Mouse (Mus musculus): ENCODE measurements around the gene Upk3bl.

GRCm38 (mm10) chr5:136076284-136076683 is 22.0 kb downstream of the Upk3bl start:
- TF ChIP-seq CTCF (IDR thresholded peaks at IDR 0.05; ENCODE audit: low read depth, low read length), result no peak
- no peak for TF ChIP-seq POLR2A (IDR thresholded peaks at IDR 0.05; ENCODE audit: insufficient read depth, low read length)
- TF ChIP-seq EP300 (IDR thresholded peaks at IDR 0.05; ENCODE audit: insufficient read depth, low read depth, low read length), result no peak

Data from ES-Bruce4 (cell line).